Mouse (Mus musculus) T-helper 1 cell (primary cell): ENCODE measurements around the gene Cbwd1.

ENCODE experiments used
- in situ Hi-C: fragments of 300-600 bp; cut with MboI, MseI; formaldehyde crosslinking; loops from one replicate; pipeline ENCODE4 v1.15.1; 2025; ENCODE audit warnings: high pct_unique_total_duplicates

Cbwd1 gene

GRCm38 (mm10) chr19:24961172-24961962 is at the start of gene Cbwd1:
Cbwd1 (minus strand) TSS chr19:24961610.
- in situ Hi-C loops: no loop called here

DNA sequence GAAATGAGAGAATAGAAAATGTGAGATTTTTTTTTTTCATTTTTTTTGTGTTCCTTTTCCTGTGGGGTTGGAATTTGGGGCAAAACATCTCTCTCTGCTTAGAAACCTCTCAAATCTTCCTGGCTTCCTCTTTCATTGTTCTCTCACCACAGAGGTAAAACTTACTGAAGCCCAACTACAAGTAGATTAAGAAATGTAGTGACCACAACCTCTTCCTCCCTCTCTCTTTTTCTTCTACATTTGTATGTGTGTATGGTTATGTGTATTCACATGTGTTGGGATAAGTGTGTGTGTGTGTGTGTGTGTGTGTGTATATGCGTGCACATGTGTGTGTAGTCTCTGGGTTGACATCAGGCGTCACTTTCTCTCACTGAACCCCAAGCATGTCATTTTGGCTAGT is 47.1 kb upstream of the Cbwd1 start:
- in situ Hi-C loops: no loop called here

GRCm38 (mm10) chr19:25006686-25007085 is 45.3 kb upstream of the Cbwd1 start:
- in situ Hi-C loops: no loop called here

GRCm38 (mm10) chr19:25003810-25004209 is 42.4 kb upstream of the Cbwd1 start:
- in situ Hi-C loops: no loop called here

GRCm38 (mm10) chr19:25002828-25003227 is 41.4 kb upstream of the Cbwd1 start:
- in situ Hi-C loops: no loop called here

- in situ Hi-C loops: no loop called here
Observed at GRCm38 (mm10) chr19:25002032-25002431, 40.6 kb upstream of the Cbwd1 start.

DNA sequence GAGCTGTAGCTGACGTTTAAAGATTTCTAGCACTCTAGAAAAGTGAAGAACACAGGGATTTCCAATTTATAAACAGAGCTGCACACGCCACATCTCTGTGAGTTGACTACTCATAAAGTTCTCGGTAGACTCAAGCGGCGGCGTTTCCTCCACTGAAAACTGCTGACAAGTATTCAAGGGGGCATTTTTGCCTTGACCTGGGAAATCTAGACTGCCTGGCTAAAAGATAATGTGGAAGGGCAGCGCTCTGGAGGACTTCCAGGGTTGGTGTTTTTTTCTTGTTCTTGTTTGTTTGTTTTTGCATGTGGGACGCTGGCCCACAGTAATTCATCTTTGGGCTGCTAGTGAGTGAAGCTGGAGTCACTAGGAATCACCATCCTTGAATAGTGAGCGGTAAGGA is 38.7 kb upstream of the Cbwd1 start:
- in situ Hi-C loops: no loop called here

DNA sequence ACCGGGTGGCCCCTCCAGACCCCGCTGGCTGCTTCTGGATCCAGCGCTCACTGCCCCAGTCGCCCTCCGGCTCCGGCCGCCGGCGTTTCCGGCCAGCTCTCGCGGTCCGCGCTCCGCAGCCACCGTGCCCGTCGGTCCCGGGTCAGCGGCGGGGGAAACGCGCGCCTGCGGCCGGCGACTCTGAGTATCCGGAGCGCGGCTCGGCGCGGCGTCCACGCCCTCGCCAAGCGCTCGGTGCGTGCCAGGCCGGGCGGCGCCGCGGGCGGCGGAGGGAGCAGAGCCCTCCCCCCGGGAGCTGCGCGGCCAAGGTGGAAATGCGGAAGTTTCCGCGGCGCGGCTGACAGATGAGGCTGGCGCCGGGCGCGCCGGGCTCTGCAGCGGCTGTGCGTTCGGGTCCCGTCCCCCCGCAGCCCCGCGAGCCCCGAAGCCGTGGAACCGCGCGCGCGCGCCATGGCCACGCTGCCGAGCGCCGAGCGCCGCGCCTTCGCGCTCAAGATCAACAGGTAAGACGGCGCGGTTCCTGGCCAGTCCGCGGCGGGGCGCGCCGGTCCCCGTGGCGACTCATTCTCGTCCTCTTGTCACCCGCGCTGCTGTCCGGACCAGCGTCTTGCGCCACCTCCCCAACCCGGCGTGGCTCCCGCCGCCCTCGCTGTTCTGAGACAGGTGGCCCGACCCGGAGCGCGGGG is 37.9 kb upstream of the Cbwd1 start, which contains the start of gene Dock8:
Gene Dock8, plus strand, starts transcription at position 334 of the 686 bp plus-strand sequence.
- in situ Hi-C loops: no loop called here

- in situ Hi-C loops: no loop called here
Observed at GRCm38 (mm10) chr19:24998561-24998960, 37.2 kb upstream of the Cbwd1 start.

GRCm38 (mm10) chr19:24996815-24997704 is 35.6 kb upstream of the Cbwd1 start:
- in situ Hi-C loops: no loop called here

DNA sequence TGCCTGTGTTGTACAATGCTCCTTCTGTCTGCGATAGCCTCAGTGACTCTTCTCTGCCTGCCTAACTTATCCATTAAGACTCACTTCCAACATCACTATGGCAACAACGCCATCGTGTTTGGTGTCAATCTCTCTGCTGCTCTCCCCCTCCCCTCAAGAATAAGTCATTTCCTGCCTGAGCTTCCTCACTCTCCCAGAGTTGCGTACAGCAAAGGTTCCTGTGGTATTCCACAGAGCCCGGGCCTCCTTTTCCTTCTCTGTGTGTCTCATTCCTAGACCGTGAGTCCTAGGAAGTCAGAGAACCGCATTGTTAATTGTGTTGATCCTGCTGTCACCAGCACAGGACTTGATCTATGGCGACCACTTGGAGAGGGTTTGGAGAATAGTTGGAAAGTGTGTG is 33.5 kb upstream of the Cbwd1 start:
- in situ Hi-C loops: no loop called here

GRCm38 (mm10) chr19:24993526-24993925 is 32.1 kb upstream of the Cbwd1 start:
- in situ Hi-C loops: no loop called here

DNA sequence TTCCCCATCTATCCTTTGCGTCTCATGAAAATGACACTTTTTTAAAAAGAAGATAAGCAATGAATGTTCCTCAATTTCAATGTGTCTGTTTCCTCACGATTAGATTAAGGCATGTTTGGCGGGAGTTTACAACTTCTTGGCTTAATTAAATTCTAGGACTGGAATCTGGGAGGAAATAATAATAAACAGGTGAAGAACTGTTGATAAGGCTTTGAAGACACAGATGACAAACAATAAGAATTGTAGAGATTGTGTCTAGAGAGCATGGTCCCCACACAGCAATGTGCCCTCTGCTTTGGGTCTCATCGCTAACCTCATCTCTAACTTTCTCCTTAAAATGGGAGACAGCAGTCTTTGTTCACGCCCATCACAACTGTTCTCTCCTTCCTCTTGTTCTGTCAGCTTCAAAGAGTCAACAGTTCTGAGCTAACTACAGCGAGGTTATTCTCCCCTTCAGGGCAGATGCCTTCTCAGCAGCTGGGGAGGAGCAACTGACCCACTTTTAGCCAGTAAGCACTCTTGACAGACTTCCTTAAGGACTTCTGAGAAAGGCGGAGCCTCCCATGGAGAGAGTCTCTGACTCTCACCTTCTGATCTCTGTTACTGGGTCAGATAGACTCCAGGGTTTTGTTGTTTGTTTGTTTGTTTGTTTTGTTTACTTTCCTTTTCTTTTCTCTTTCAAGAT is 28.9 kb upstream of the Cbwd1 start:
- in situ Hi-C loops: no loop called here

DNA sequence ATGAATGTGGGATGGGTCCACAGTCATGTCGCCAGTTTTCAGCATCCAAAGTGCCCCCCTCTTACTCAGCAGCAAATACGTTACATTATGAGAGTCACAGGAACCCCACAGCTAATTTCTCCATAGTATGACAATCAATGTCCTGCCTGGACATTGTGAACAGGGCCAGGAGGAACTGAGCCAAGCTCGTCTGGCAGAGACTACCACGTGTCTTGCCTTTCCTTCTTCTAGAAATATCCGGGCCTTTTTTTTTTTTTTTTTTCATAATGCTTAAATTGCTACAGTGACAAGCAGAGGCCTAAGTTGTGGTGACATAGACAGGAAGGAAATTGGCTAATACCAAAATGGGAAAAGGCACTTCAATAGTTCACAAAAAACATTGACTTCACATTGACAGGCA is 27.4 kb upstream of the Cbwd1 start:
- in situ Hi-C loops: loop anchor here (5.0 kb wide), 1 partner anchor 78 kb away; no protein-coding TSS in a partner anchor

DNA sequence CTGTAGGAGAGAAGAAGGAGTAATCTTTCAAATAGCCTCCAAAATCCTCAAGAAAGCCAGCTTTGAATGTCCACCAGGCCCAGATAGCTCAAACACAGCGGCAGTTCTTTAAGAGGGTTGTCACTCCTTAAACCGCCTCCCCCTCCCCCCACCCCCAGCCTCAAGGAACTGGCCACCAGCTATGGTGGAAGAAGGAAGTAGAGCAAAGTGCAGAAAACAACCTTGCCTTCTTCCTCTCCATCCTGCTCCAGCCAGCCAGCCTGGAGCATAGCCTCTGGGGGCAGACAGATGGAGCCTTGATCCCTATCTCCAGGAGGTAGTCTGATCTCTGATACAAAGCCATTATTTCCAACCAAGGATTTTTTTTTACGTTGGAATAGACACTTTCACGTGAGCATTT is 25.9 kb upstream of the Cbwd1 start:
- in situ Hi-C loops: loop anchor here (5.0 kb wide), 1 partner anchor 80 kb away; no protein-coding TSS in a partner anchor

GRCm38 (mm10) chr19:24985045-24985444 is 23.6 kb upstream of the Cbwd1 start:
- in situ Hi-C loops: loop anchor here (5.0 kb wide), 1 partner anchor 82 kb away; no protein-coding TSS in a partner anchor

DNA sequence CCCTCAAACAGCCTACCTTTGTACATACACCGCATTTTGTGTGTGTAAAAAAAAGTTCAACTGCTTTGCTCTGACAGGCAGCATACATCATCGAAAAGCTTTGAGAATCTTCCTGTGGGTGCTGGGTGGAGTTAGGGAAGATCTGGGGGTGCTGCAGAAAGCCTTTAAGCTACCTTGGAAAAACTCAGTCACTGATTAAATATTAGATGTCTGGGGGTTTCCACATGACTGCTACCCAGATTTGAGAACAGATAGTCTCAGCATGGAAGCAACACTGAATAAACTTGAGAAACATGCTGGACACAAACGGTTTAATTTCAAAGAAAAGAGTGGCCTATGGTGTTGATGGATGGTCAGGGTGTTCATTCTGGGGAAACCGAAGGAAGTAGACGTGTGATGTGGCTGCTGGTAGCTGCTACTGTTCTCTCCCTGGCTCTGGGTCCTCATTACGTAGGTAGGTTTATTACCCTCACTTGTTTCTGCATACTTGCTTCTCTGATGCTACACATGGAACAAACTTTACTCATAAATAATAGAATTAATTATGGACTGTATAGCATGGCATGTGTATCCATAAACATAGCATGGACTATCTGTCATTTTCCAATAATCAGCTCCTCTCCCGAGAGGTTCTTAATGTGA is 22.6 kb upstream of the Cbwd1 start:
- in situ Hi-C loops: no loop called here

DNA sequence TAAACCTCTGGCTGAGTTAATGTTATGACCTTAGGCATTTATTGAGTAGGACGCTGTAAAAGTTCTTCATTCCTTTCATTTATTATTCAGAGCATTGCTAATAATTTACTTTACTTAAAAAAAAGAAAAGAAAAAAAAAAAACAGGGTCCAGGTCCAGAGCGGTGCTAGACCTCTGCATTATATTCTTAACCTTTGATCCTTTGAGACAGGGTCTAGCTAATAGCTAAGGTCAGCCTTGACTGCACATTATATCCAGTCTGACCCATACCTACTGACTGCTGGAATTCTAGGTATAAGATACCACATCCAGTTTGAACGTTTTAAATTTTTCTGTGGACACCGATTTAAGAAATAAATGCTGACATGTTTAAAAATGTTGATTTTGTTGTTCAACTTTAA is 21.6 kb upstream of the Cbwd1 start:
- in situ Hi-C loops: no loop called here

- in situ Hi-C loops: no loop called here
Observed at GRCm38 (mm10) chr19:24981294-24981693, 19.9 kb upstream of the Cbwd1 start.
